Mouse (Mus musculus): ENCODE measurements at regions not wholly inside any gene's neighbourhood (a gene's known extent, or its start where the extent isn't known, plus 50 kb on each side); places are given as distances from the start of the nearest gene placed in this dataset.

DNA sequence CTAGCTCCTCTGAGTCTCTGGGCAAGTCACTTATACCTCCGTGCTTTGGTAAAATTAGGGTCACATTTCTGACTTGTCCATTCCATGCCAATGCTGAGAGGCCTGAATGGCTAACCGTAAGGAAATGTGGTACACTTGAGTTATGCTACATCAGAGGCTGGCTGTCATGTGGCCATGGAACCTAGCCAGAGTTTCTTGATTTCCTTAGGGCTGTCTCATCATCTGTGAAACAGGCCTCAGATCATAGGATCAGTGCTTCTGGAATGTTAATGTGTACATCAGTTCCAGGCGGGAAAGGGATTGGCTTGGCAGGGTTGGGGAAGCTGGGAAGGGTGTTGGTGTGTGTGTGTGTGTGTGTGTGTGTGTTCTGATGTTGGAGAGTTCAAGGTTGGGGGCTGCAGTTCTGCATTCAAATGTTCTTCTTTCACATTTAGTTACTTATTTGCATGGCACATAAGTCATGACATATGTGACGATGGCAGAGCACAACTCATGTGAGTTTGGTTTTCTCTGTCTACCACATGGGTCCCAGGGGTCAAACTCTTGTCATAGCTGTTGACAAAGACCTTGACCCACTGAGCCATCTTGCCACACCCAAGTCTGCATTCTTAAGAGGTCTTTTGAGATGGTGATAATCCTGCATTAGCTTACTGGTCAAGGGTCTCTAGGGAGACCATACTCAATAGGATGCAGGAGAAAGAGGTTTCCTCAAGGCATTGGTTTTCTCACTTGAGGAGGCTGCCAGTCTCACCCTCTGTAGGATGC, 299.9 kb downstream of the Slc4a3 start:
- no peak for TF ChIP-seq CTCF (IDR thresholded peaks at IDR 0.05; ENCODE audit: extremely low read depth, insufficient read length, insufficient replicate concordance, low read depth, low read length)
- TF ChIP-seq POLR2A (IDR thresholded peaks at IDR 0.05; ENCODE audit: low read depth, low read length) = no peak
